Mouse (Mus musculus) midbrain, embryonic 14.5 days (tissue): ENCODE measurements around the gene Syne3. TPM values are rescaled to one million over a fixed set of nuclear protein-coding genes. Genes with fewer than 3 reads are reported as not detected.
A peak's percentile ranks its signal among the peaks of the same experiment; 100 is the strongest.

Experiments
- ATAC-seq: fragments of 200-750 bp; cut with Nextera tagmentation; 2 replicates; pipeline ENCODE4 v1.8.0; 2017; ENCODE audit warnings: moderate number of reproducible peaks, moderate library complexity; ENCODE audit not compliant: low FRiP score, low TSS enrichment
- DNase-seq: peaks from one replicate; pipeline ENCODE4 v3.0.0-alpha.2; 2015
- H3K27ac ChIP-seq: fragments of 300-500 bp; sonication (generic); replicated peaks from 2 replicates; pipeline ENCODE4 v1.5.1; 2014; ENCODE audit warnings: mild to moderate bottlenecking, low read depth, low read length, moderate library complexity
- H3K27me3 ChIP-seq: fragments of 300-500 bp; sonication (generic); 2 replicates; pipeline ENCODE4 v1.6.1; 2014; ENCODE audit warnings: low read length, control low read depth, mixed read lengths; ENCODE audit not compliant: control insufficient read depth, insufficient read depth
- H3K36me3 ChIP-seq: fragments of 300-500 bp; sonication (generic); 2 replicates; pipeline ENCODE4 v1.6.1; 2014; ENCODE audit warnings: low read length, control low read depth; ENCODE audit not compliant: control insufficient read depth, insufficient read depth
- H3K4me1 ChIP-seq: fragments of 300-500 bp; sonication (generic); 2 replicates; pipeline ENCODE4 v1.6.1; 2014; ENCODE audit warnings: mild to moderate bottlenecking, antibody characterized with exemption, low read length, control low read depth; ENCODE audit not compliant: control insufficient read depth, insufficient read depth
- H3K4me2 ChIP-seq: fragments of 300-500 bp; sonication (generic); 2 replicates; pipeline ENCODE4 v1.6.1; 2014; ENCODE audit warnings: mild to moderate bottlenecking, low read length, moderate library complexity
- H3K4me3 ChIP-seq: fragments of 300-500 bp; sonication (generic); replicated peaks from 2 replicates; pipeline ENCODE4 v1.5.1; 2014; ENCODE audit warnings: low read depth, low read length
- H3K9ac ChIP-seq: fragments of 300-500 bp; sonication (generic); replicated peaks from 2 replicates; pipeline ENCODE4 v1.6.1; 2014; ENCODE audit warnings: mild to moderate bottlenecking, low read length, moderate library complexity
- H3K9me3 ChIP-seq: fragments of 300-500 bp; sonication (generic); 2 replicates; pipeline ENCODE4 v1.6.1; 2016; ENCODE audit warnings: low read length, control low read depth, mixed read lengths; ENCODE audit not compliant: control insufficient read depth
- WGBS: fragments of 180-500 bp; shearing (Covaris S2); extraction: QIAGEN DNeasy Blood & Tissue Kit; methylation state at CpG from one replicate; pipeline ENCODE4 v1.1.7; 2014; 5-methylcytosine and 5-hydroxymethylcytosine counted together
- polyA plus RNA-seq: library from polyadenylated mRNA; unstranded; fragments of >200 nt; fragmentation: Nextera tagmentation; extraction: Ambion mirVana; gene quantifications from 2 replicates; pipeline ENCODE4 v1.2.1, GENCODE M21; 2014

The Syne3 gene
- polyA plus RNA-seq, 1 experiment from 2014 or later, result 0.04 TPM

GRCm38 (mm10) chr12:105029890-105030289 is 20.3 kb upstream of the Syne3 start:
- no peak overlapping the region for H3K9ac ChIP-seq
- peaks cover 13% of the 10 kb centered on the region; the same call in 1 of the 2 replicates for H3K36me3 ChIP-seq
- no peak for ATAC-seq
- H3K4me3 ChIP-seq, result no peak overlapping the region
- no peak overlapping the region for H3K4me2 ChIP-seq
- DNase-seq, result no peak
- no peak overlapping the region for H3K27ac ChIP-seq
- 84% methylated on average over 9 of the region's 9 CpGs for WGBS
- no peaks in the 10 kb centered on the region for H3K27me3 ChIP-seq
- H3K9me3 ChIP-seq, result no peaks in the 10 kb centered on the region
- H3K4me1 ChIP-seq, result peaks cover 26% of the 10 kb centered on the region

- WGBS, result 34% methylated on average over 15 of the region's 15 CpGs
- DNase-seq (peak; percentile 69), ATAC-seq (no peak)
- peaks cover 10% of the 10 kb centered on the region for H3K4me1 ChIP-seq
- peaks cover 13% of the 10 kb centered on the region; the same call in 1 of the 2 replicates for H3K36me3 ChIP-seq
- H3K4me2 ChIP-seq, result no peak overlapping the region
- H3K27ac ChIP-seq, result no peak overlapping the region
- H3K4me3 ChIP-seq, result no peak overlapping the region
- H3K27me3 ChIP-seq, result no peaks in the 10 kb centered on the region
- H3K9me3 ChIP-seq, result peaks cover 6% of the 10 kb centered on the region; the same call in 1 of the 2 replicates
- no peak overlapping the region for H3K9ac ChIP-seq
Observed at GRCm38 (mm10) chr12:105027323-105027991, 17.8 kb upstream of the Syne3 start.

- Histone ChIP-seq H3K36me3 (peaks cover 13% of the 10 kb centered on the region; the same call in 1 of the 2 replicates), H3K9me3 (peaks cover 6% of the 10 kb centered on the region; the same call in 1 of the 2 replicates), H3K27me3 (no peaks in the 10 kb centered on the region), H3K9ac (no peak overlapping the region), H3K4me3 (no peak overlapping the region), H3K4me1 (peaks cover 6% of the 10 kb centered on the region), H3K4me2 (no peak overlapping the region), H3K27ac (no peak overlapping the region)
- no peak for DNase-seq
- WGBS, result 55% methylated on average over 10 of the region's 10 CpGs
- no peak for ATAC-seq
Observed at GRCm38 (mm10) chr12:105025947-105026586, 16.5 kb upstream of the Syne3 start.

- Histone ChIP-seq H3K27ac (no peak overlapping the region), H3K4me1 (no peaks in the 10 kb centered on the region), H3K4me3 (no peak overlapping the region), H3K9me3 (peaks cover 6% of the 10 kb centered on the region; the same call in 1 of the 2 replicates), H3K36me3 (peaks cover 13% of the 10 kb centered on the region; the same call in 1 of the 2 replicates), H3K9ac (no peak overlapping the region), H3K4me2 (no peak overlapping the region), H3K27me3 (no peaks in the 10 kb centered on the region)
- 54% methylated on average over 8 of the region's 8 CpGs for WGBS
- ATAC-seq (no peak), DNase-seq (peak; percentile 84)
Observed at GRCm38 (mm10) chr12:105025271-105025946, 15.8 kb upstream of the Syne3 start.

GRCm38 (mm10) chr12:105022776-105023175 is 13.2 kb upstream of the Syne3 start:
- Histone ChIP-seq H3K36me3 (no peaks in the 10 kb centered on the region), H3K4me2 (no peak overlapping the region), H3K4me3 (no peak overlapping the region), H3K9ac (no peak overlapping the region), H3K27me3 (no peaks in the 10 kb centered on the region), H3K4me1 (0 out of 2 replicates have a peak, but pooled peaks cover 5% of the 10 kb centered on the region), H3K9me3 (peaks cover 6% of the 10 kb centered on the region; the same call in 1 of the 2 replicates), H3K27ac (no peak overlapping the region)
- ATAC-seq, result no peak
- no peak for DNase-seq
- WGBS, result 97% methylated on average over 9 of the region's 9 CpGs

GRCm38 (mm10) chr12:105022141-105022540 is 12.5 kb upstream of the Syne3 start:
- whole genome bisulfite sequencing, result 74% methylated on average over 7 of the region's 7 CpGs
- Histone ChIP-seq H3K4me3 (no peak overlapping the region), H3K9me3 (peaks cover 6% of the 10 kb centered on the region; the same call in 1 of the 2 replicates), H3K27ac (no peak overlapping the region), H3K9ac (no peak overlapping the region), H3K27me3 (no peaks in the 10 kb centered on the region), H3K4me2 (no peak overlapping the region), H3K36me3 (no peaks in the 10 kb centered on the region), H3K4me1 (0 out of 2 replicates have a peak, but pooled peaks cover 5% of the 10 kb centered on the region)
- ATAC-seq (no peak), DNase-seq (no peak)

GRCm38 (mm10) chr12:105021441-105022069 is 11.9 kb upstream of the Syne3 start:
- no peak overlapping the region for H3K4me2 ChIP-seq
- DNase-seq (no peak), ATAC-seq (no peak)
- H3K4me1 ChIP-seq, result 0 out of 2 replicates have a peak, but pooled peaks cover 5% of the 10 kb centered on the region
- no peak overlapping the region for H3K9ac ChIP-seq
- peaks cover 6% of the 10 kb centered on the region; the same call in 1 of the 2 replicates for H3K9me3 ChIP-seq
- no peak overlapping the region for H3K4me3 ChIP-seq
- H3K36me3 ChIP-seq, result no peaks in the 10 kb centered on the region
- 89% methylated on average over 8 of the region's 8 CpGs for WGBS
- H3K27me3 ChIP-seq, result no peaks in the 10 kb centered on the region
- H3K27ac ChIP-seq, result no peak overlapping the region
